Mouse (Mus musculus) leukemia stem cell, adult 10-12 weeks (primary cell): ENCODE measurements around the gene Amd1. TPM values are rescaled to one million over a fixed set of nuclear protein-coding genes. Genes with fewer than 3 reads are reported as not detected.

Source experiments
- polyA plus RNA-seq: library from polyadenylated mRNA; stranded (reverse); fragments of >175 nt; gene quantifications from 2 replicates; pipeline ENCODE4 v1.2.3, GENCODE M21; 2012; ENCODE audit warnings: low replicate concordance

Amd1 gene
- polyA plus RNA-seq: 8.3 and 10.4 TPM in 2 replicates

DNA sequence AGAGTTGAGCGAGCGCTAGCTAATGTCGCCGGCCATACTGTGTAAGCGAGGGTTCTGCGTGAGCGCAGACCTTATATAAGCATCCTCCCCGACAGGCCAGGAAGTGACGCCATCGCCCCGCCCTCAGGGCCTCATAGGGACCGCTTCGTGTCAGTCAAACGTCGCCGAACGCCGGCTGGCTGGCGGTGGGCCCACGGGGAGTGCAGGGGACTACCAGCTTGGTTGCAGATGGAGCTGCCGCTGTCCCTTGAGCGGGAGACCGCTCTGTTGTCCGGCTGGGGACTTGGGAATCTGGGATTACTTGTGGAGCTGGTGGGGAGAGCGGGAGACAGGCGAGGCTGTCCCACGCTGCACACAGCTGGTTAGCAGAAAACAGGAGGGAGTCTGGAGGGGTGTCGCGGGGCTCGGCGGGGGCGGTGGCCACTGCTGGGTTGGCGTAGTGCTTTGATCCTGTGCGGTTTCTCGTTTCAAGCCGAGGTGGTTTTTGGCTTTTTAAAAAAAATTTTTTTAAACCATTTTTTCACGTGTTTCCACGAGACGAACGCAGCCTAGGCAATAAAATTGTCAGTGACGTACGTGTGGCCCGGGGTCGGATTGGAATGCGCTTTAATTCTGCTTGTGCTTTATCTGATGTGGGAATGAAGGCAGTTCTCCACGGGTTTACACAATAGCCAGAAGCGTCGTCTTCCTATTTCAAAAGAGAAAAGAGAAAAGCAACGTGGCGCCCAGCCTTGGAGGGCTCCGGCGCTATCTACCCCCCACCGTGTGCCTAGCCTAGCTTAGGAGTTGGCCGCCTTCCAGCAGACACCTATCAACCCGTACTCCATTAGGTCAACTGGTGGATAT, at the start of gene Amd1:
Amd1 (minus strand) TSS at position 47 of the 846 bp plus-strand sequence.

DNA sequence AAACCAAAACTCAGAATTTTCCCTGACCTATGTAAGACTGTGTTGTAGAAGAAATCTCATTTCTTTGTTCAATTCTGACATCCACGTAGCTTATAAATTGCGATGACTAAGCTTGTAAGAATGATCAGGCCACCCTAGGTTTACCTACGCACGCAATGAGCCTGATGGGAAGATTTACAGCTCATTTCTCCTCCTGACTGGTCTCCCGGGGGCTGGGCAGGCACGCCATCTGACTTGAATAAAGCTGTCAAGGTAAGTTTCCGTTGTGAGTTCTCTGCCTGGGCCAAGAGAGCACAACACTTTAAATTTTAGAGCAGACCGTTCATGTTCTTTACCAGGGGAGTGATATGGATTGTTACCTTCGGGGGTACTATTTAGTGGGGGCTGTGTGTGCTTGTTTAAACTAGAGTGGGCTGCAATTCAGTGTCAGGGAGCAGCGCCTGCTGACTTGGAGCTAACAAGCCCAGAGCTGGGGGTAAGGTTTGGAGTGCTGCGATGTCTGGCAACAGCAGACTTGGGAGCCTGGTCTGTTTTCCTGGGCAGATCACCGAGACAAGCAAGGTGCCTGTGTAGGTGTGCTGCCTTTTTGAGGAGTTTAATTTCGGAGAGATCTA, 37.5 kb upstream of the Amd1 start, which contains the start of gene Cdk19:
Cdk19 (plus strand) TSS at position 214 of the 614 bp plus-strand sequence.

DNA sequence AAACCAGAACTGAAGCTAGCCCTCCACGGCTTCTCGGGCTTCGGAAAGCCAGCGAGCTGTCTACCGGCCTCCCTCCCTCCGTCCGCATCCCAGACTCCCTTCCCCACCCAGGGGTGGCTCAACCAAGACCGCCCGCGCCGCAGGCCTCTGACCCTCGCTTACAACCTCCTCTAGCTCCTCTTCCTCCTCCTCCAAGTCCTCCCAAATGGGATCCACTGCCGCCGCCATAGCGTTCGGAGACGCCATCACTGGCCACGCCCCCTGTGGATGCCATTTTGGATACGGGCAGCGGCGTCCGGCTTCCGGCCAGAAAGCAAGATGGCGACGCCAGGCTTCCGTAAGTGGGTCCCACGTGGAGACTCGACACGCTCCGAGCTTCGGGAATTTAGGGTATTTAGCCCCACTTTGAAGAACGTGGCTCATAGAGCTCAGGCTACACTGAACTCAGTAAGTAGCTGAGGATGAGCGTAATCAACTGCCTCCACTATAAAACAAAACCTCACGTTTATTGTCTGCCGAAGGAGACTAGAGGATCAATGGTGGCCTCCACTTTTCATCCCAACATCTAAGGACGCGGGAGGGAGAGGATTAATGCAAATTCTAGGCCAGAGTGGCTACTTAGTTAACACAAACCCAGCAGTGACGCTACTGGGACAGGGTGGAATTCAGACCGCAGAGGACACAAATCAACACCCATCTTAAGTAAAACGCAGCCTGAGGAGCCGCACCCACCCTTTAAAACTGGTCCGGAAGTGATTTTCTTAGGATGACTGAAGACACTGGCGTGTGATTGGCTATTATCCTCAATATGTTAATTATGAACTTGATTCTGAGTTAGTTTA, 44.4 kb downstream of the Amd1 start, which contains the start of gene Gtf3c6:
Gtf3c6 (minus strand) TSS at position 695 of the 842 bp plus-strand sequence.

DNA sequence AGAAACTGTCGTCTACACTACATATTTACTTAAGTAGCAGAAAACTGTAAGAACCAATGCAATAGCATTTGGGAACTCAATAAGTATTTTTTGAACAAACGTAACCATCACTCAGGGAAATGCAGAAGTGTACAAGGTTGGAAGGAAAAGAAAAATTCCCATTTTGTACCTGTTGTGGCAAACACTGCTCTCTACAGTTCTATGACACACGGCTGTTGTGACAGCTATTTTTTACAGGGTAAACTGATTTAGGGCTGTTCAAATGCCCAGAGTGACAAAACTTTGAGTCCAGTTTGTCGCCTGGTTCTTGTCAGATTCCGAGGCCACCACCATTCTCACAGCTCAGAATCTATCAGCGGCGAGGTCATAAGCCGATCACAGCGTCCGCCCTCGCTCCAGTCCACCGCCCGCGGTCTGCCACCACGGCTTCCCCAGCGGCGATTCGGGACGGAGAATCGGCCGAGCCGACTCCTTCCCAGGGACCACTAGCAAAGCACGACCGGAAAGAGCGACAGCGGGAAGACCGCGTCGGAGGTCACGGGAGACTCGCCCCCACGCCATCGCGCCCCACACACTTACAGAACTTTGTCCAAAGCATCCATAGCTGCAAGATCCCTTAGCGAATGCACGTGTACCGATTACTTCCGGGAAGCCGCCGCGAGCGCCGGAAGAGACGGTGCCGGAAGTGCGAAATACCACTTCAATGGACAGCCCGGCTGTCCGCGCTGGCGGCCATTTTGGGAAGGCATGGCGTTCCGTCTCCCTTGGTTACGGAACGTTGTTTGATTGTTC, 55.4 kb downstream of the Amd1 start, which contains the start of gene Rpf2:
Rpf2 (minus strand) TSS at position 663 of the 792 bp plus-strand sequence.

Other genes starting within 250 kb of the Amd1 start
- 29.9 and 32.7 TPM in 2 replicates for gene Slc16a10, start 159.9 kb downstream of the Amd1 start, polyA plus RNA-seq
- 1.7 and 4.3 TPM in 2 replicates for gene Rpf2, start 55.1 kb downstream of the Amd1 start, polyA plus RNA-seq
- gene Gtf3c6, start 44.1 kb downstream of the Amd1 start, polyA plus RNA-seq: 2.5 and 6.6 TPM in 2 replicates
- gene Cdk19, start 37.4 kb upstream of the Amd1 start, polyA plus RNA-seq: 8.1 and 9.4 TPM in 2 replicates